Mouse (Mus musculus): ENCODE measurements around the gene Chchd1.

- TF ChIP-seq POLR2A (IDR thresholded peaks at IDR 0.05; ENCODE audit: insufficient read depth, low read depth, low read length), result no peak
- TF ChIP-seq CTCF (IDR thresholded peaks at IDR 0.05; ENCODE audit: insufficient read depth, low read depth, low read length), result no peak
Measured at GRCm38 (mm10) chr14:20682498-20682897, 20.3 kb upstream of the Chchd1 start.
